ENCODE assay signal across 9 mouse cellular contexts in the genomic region with DNA sequence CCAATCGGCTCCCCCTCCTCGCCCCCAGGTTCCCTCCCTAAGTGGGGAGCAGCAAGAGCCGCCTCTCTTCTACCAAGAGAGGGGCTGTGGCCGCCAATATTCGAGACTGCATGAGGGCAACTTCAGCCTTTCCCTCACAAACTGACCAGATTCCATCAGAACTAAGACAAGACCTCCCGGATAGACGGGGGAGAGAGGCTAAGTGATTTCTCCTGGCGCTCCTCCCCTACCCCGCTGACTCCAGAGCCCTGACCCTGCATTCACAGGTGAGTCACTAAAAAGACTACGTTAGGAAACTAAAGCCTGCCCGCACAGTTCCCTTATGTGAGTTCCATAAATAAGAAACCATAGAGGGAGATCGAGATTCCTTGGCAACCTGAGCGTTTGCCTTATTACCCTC. TPM values are rescaled to one million over a fixed set of nuclear protein-coding genes. Genes with fewer than 3 reads are reported as not detected.
A peak's percentile ranks its signal among the peaks of the same experiment; 100 is the strongest.
DNase-seq lines count a peak whose midpoint lies in the region; ATAC-seq and TF ChIP-seq lines count a peak whose summit lies in the region.
"Had no signal": no experiment of that assay in that cellular context is flagged by ENCODE, and none has a peak within 500 bp of the region (broad histone marks: within the 10 kb centered on the region; RNA-seq: fewer than 3 reads in every experiment).

No protein-coding gene starts in this region.

- H3K27ac ChIP-seq in forebrain, embryonic 15.5 days (replicated peaks): no peak overlapping the region
- H3K27ac ChIP-seq in forebrain, embryonic 14.5 days (ENCODE audit: low read depth, low read length): no peak overlapping the region
- H3K27ac ChIP-seq in liver, adult 2 months (replicated peaks; ENCODE audit: insufficient read depth, low read depth, low read length): no peak overlapping the region
- no peak overlapping the region for H3K27ac ChIP-seq in liver, embryonic 12.5 days
- H3K27ac ChIP-seq in embryonic facial prominence, embryonic 13.5 days: no peak overlapping the region
- no peak overlapping the region for H3K27ac ChIP-seq in neural tube, embryonic 13.5 days (replicated peaks)
- no peak overlapping the region for H3K27ac ChIP-seq in thymus, adult 2 months (ENCODE audit: control insufficient read depth, insufficient read depth, low read length)
- no peak overlapping the region for H3K27ac ChIP-seq in liver, postnatal 0 days (ENCODE audit: low read depth)

- TF ChIP-seq CTCF in liver, adult 2 months (IDR thresholded peaks at IDR 0.05; ENCODE audit: low read depth, low read length): no peak
- TF ChIP-seq CTCF in thymus, adult 2 months (IDR thresholded peaks at IDR 0.05; ENCODE audit: borderline replicate concordance, control insufficient read depth, extremely low read depth, insufficient read depth, low read length, poor library complexity): no peak
- TF ChIP-seq CTCF in liver, postnatal 0 days (IDR thresholded peaks at IDR 0.05; ENCODE audit: low read depth): no peak

- H3K4me1 ChIP-seq in forebrain, embryonic 15.5 days: peaks cover 22% of the 10 kb centered on the region
- peaks cover 6% of the 10 kb centered on the region; the same call in 1 of the 2 replicates for H3K4me1 ChIP-seq in forebrain, embryonic 14.5 days (ENCODE audit: control insufficient read depth, insufficient read depth, low read length)
- H3K4me1 ChIP-seq in liver, adult 2 months (ENCODE audit: control insufficient read depth, insufficient read depth, low read length): no peaks in the 10 kb centered on the region; the same call in 1 of the 2 replicates
- H3K4me1 ChIP-seq in liver, embryonic 12.5 days: peaks cover 9% of the 10 kb centered on the region; the same call in 1 of the 2 replicates
- H3K4me1 ChIP-seq in embryonic facial prominence, embryonic 13.5 days: peaks cover 32% of the 10 kb centered on the region
- H3K4me1 ChIP-seq in neural tube, embryonic 13.5 days (replicated peaks): peaks cover 45% of the 10 kb centered on the region
- H3K4me1 ChIP-seq in thymus, adult 2 months (replicated peaks; ENCODE audit: control insufficient read depth, insufficient read depth, low read length): no peaks in the 10 kb centered on the region
- H3K4me1 ChIP-seq in liver, postnatal 0 days (ENCODE audit: insufficient read depth): peaks cover 6% of the 10 kb centered on the region

- H3K4me2 ChIP-seq in forebrain, embryonic 15.5 days (replicated peaks): no peak overlapping the region
- H3K4me2 ChIP-seq in forebrain, embryonic 14.5 days (ENCODE audit: low read length): no peak overlapping the region
- no peak overlapping the region for H3K4me2 ChIP-seq in liver, embryonic 12.5 days
- peak overlapping the region; percentile 96 for H3K4me2 ChIP-seq in embryonic facial prominence, embryonic 13.5 days
- H3K4me2 ChIP-seq in neural tube, embryonic 13.5 days: peak overlapping the region; percentile 74
- H3K4me2 ChIP-seq in liver, postnatal 0 days (ENCODE audit: low read depth, low read length): no peak overlapping the region

- H3K9me3 ChIP-seq in forebrain, embryonic 15.5 days: no peaks in the 10 kb centered on the region
- no peaks in the 10 kb centered on the region for H3K9me3 ChIP-seq in forebrain, embryonic 14.5 days (replicated peaks; ENCODE audit: control insufficient read depth, low read length)
- H3K9me3 ChIP-seq in liver, embryonic 12.5 days (replicated peaks): no peaks in the 10 kb centered on the region
- no peaks in the 10 kb centered on the region for H3K9me3 ChIP-seq in embryonic facial prominence, embryonic 13.5 days
- no peaks in the 10 kb centered on the region for H3K9me3 ChIP-seq in neural tube, embryonic 13.5 days
- no peaks in the 10 kb centered on the region for H3K9me3 ChIP-seq in liver, postnatal 0 days (ENCODE audit: low read length)

- H3K9ac ChIP-seq in forebrain, embryonic 15.5 days (replicated peaks): no peak overlapping the region
- H3K9ac ChIP-seq in forebrain, embryonic 14.5 days (ENCODE audit: low read length): no peak overlapping the region
- no peak overlapping the region for H3K9ac ChIP-seq in liver, adult 2 months (ENCODE audit: low read depth, low read length)
- no peak overlapping the region for H3K9ac ChIP-seq in liver, embryonic 12.5 days
- no peak overlapping the region for H3K9ac ChIP-seq in embryonic facial prominence, embryonic 13.5 days
- H3K9ac ChIP-seq in neural tube, embryonic 13.5 days: peak overlapping the region; percentile 70; the same call in 1 of the 2 replicates
- H3K9ac ChIP-seq in liver, postnatal 0 days (replicated peaks): no peak overlapping the region

- TF ChIP-seq POLR2A in liver, adult 2 months (IDR thresholded peaks at IDR 0.05; ENCODE audit: extremely low read depth, insufficient read depth, low read length): no peak
- TF ChIP-seq POLR2A in thymus, adult 2 months (IDR thresholded peaks at IDR 0.05; ENCODE audit: control insufficient read depth, extremely low read depth, insufficient read depth, low read length, poor library complexity): no peak

- no peak for DNase-seq in forebrain, embryonic 14.5 days (ENCODE audit: low spot score)
- no peak for DNase-seq in liver, adult 2 months (ENCODE audit: extremely low read depth, low read depth, low spot score)
- no peak for DNase-seq in thymus, adult 2 months
- no peak for DNase-seq in liver, postnatal 0 days

- peaks cover 21% of the 10 kb centered on the region; the same call in 1 of the 2 replicates for H3K27me3 ChIP-seq in forebrain, embryonic 15.5 days
- peaks cover 22% of the 10 kb centered on the region; the same call in 1 of the 2 replicates for H3K27me3 ChIP-seq in forebrain, embryonic 14.5 days (replicated peaks; ENCODE audit: control insufficient read depth, insufficient read depth, low read length)
- H3K27me3 ChIP-seq in liver, adult 2 months (ENCODE audit: control insufficient read depth, insufficient read depth, low read length): peaks cover 7% of the 10 kb centered on the region
- H3K27me3 ChIP-seq in liver, embryonic 12.5 days (replicated peaks): peaks cover 64% of the 10 kb centered on the region
- H3K27me3 ChIP-seq in embryonic facial prominence, embryonic 13.5 days: peaks cover 26% of the 10 kb centered on the region
- peaks cover 36% of the 10 kb centered on the region for H3K27me3 ChIP-seq in neural tube, embryonic 13.5 days
- H3K27me3 ChIP-seq in thymus, adult 2 months (ENCODE audit: control insufficient read depth, insufficient read depth, low read length): peaks cover 5% of the 10 kb centered on the region; the same call in 1 of the 2 replicates
- peaks cover 26% of the 10 kb centered on the region for H3K27me3 ChIP-seq in liver, postnatal 0 days (ENCODE audit: insufficient read depth, low read length)

- ATAC-seq in forebrain, embryonic 15.5 days (replicated peaks): no peak
- no peak for ATAC-seq in forebrain, embryonic 14.5 days
- no peak for ATAC-seq in liver, embryonic 12.5 days
- ATAC-seq in embryonic facial prominence, embryonic 13.5 days (ENCODE audit: insufficient number of reproducible peaks, insufficient read depth, low FRiP score, low TSS enrichment, low read depth): no peak
- no peak for ATAC-seq in neural tube, embryonic 13.5 days (ENCODE audit: low read depth)
- ATAC-seq in liver, postnatal 0 days: no peak

- H3K36me3 ChIP-seq in forebrain, embryonic 15.5 days: no peaks in the 10 kb centered on the region
- no peaks in the 10 kb centered on the region for H3K36me3 ChIP-seq in forebrain, embryonic 14.5 days (ENCODE audit: control insufficient read depth, insufficient read depth, low read length)
- H3K36me3 ChIP-seq in liver, adult 2 months (ENCODE audit: control insufficient read depth, insufficient read depth, low read length): no peaks in the 10 kb centered on the region
- H3K36me3 ChIP-seq in liver, embryonic 12.5 days: no peaks in the 10 kb centered on the region
- no peaks in the 10 kb centered on the region for H3K36me3 ChIP-seq in embryonic facial prominence, embryonic 13.5 days
- no peaks in the 10 kb centered on the region for H3K36me3 ChIP-seq in neural tube, embryonic 13.5 days
- no peaks in the 10 kb centered on the region for H3K36me3 ChIP-seq in thymus, adult 2 months (ENCODE audit: control insufficient read depth, insufficient read depth, low read length)
- no peaks in the 10 kb centered on the region for H3K36me3 ChIP-seq in liver, postnatal 0 days (replicated peaks; ENCODE audit: insufficient read depth, low read length)

- TF ChIP-seq EP300 in liver, postnatal 0 days (IDR thresholded peaks at IDR 0.05; ENCODE audit: low read depth): no peak

- H3K4me3 ChIP-seq in forebrain, embryonic 15.5 days: peak overlapping the region; percentile 42; the same call in 1 of the 2 replicates
- H3K4me3 ChIP-seq in forebrain, embryonic 14.5 days (ENCODE audit: low read depth, low read length): no peak overlapping the region
- H3K4me3 ChIP-seq in liver, adult 2 months (ENCODE audit: insufficient read depth, low read depth, low read length): peak overlapping the region; percentile 64; the same call in 1 of the 2 replicates
- no peak overlapping the region for H3K4me3 ChIP-seq in liver, embryonic 12.5 days
- H3K4me3 ChIP-seq in embryonic facial prominence, embryonic 13.5 days: no peak overlapping the region
- peak overlapping the region; percentile 46 for H3K4me3 ChIP-seq in neural tube, embryonic 13.5 days
- H3K4me3 ChIP-seq in thymus, adult 2 months (ENCODE audit: control insufficient read depth, insufficient read depth, low read length): no peak overlapping the region
- no peak overlapping the region for H3K4me3 ChIP-seq in liver, postnatal 0 days (ENCODE audit: low read depth, low read length)
- H3K4me3 ChIP-seq: erythroblast, embryonic 14.5 days had no signal

- H3K79me2 ChIP-seq in liver, adult 2 months (ENCODE audit: control insufficient read depth, insufficient read depth, low read length): no peaks in the 10 kb centered on the region

- WGBS in forebrain, embryonic 15.5 days: 49% methylated on average over 13 of the region's 13 CpGs
- 58% methylated on average over 13 of the region's 13 CpGs for WGBS in forebrain, embryonic 14.5 days
- 72% methylated on average over 13 of the region's 13 CpGs for WGBS in liver, adult 2 months
- 64% methylated on average over 13 of the region's 13 CpGs for WGBS in liver, embryonic 12.5 days (ENCODE audit: insufficient replicate concordance)
- WGBS in embryonic facial prominence, embryonic 13.5 days: 47% methylated on average over 13 of the region's 13 CpGs
- 61% methylated on average over 13 of the region's 13 CpGs for WGBS in neural tube, embryonic 13.5 days
- 73% methylated on average over 13 of the region's 13 CpGs for WGBS in thymus, adult 2 months
- 63% methylated on average over 13 of the region's 13 CpGs for WGBS in liver, postnatal 0 days (ENCODE audit: insufficient replicate concordance)

RNA-seq across cellular contexts. Expression of a gene that starts 1.2 kb away (rescaled TPM):
- 5.9 and 6.8 TPM in 2 replicates for polyA plus RNA-seq in forebrain, embryonic 15.5 days (2015; fragmentation: Nextera tagmentation; extraction: Ambion mirVana)
- polyA plus RNA-seq in forebrain, embryonic 14.5 days (2014; fragmentation: Nextera tagmentation; extraction: Ambion mirVana): 4.9 and 7.9 TPM in 2 replicates
- 0.55 and 1.2 TPM in 2 replicates for total RNA-seq in liver, adult 2 months (2014; rRNA removed)
- 0.60 and 0.77 TPM in 2 replicates for polyA plus RNA-seq in liver, adult 2 months (2012; rRNA removed)
- polyA plus RNA-seq in liver, embryonic 12.5 days (2016; fragmentation: Nextera tagmentation; extraction: Ambion mirVana): 1.2 and 1.3 TPM in 2 replicates
- 8.1 and 9.3 TPM in 2 replicates for polyA plus RNA-seq in embryonic facial prominence, embryonic 13.5 days (2015; fragmentation: Nextera tagmentation; extraction: Ambion mirVana)
- polyA plus RNA-seq in neural tube, embryonic 13.5 days (2015; fragmentation: Nextera tagmentation; extraction: Ambion mirVana): 17.7 and 18.7 TPM in 2 replicates
- polyA plus RNA-seq in thymus, adult 2 months (2012; rRNA removed): 4.7 and 5.9 TPM in 2 replicates
- polyA plus RNA-seq in liver, postnatal 0 days (2015; fragmentation: Nextera tagmentation; extraction: Ambion mirVana): 1.1 and 1.5 TPM in 2 replicates
- polyA plus RNA-seq: erythroblast, embryonic 14.5 days had no signal

Comparison
In these comparisons a context has a peak if more than half of its experiments do, and no peak if none do; other contexts are left out.
1. H3K4me3 ChIP-seq: peak in forebrain, embryonic 15.5 days (single experiment), liver, adult 2 months (single experiment) and neural tube, embryonic 13.5 days (single experiment); none in forebrain, embryonic 14.5 days (single experiment), liver, embryonic 12.5 days (single experiment), embryonic facial prominence, embryonic 13.5 days (single experiment), thymus, adult 2 months (single experiment) and liver, postnatal 0 days (single experiment).
2. H3K4me2 ChIP-seq: peak in embryonic facial prominence, embryonic 13.5 days (single experiment) and neural tube, embryonic 13.5 days (single experiment); none in forebrain, embryonic 15.5 days (single experiment), forebrain, embryonic 14.5 days (single experiment), liver, embryonic 12.5 days (single experiment) and liver, postnatal 0 days (single experiment).